Mouse (Mus musculus): ENCODE measurements around the gene Arrdc2.

DNA sequence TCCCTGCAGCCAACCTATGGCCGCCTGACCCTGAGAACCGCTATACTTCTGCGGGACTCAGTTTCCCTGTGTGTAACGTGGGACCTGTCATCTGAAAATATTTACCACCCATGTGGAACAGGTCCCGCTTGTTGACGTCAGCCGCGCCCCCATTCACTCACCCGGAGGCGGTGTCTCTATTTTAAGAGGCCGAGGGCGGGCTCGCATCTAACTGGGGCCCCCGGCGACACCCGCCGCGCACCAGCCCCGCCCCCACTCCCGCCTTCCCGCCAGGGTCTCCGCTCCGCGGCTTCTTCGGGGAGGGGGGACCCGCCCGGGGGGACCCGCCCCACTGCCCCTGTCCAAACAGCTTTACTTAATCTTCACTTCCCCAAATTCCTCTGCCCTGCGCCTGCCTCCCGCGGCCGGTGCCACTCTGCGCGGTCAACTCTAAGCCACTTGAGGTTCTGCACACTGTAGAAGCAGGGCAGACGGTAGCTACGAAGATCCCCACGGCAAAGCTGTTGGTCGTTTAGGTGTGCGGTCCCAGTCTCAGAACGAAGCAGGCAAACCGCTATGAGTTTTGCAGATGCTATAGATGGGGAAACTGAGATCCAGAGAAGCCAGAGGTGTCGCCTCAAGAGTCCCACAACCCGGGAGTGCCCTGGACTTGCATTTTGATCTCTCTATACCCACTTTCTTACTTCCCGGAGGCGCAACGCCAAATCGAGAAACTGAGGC is 35.6 kb downstream of the Arrdc2 start:
- TF ChIP-seq POLR2A (IDR thresholded peaks at IDR 0.05; ENCODE audit: extremely low read depth, insufficient read depth, low read length) (no peak), CTCF (IDR thresholded peaks at IDR 0.05; ENCODE audit: extremely low read depth, insufficient read depth, low read length) (no peak)

Data from cortical plate, adult 2 months (tissue).